Mouse (Mus musculus): ENCODE data around the gene Kcna2. TPM values are rescaled to one million over a fixed set of nuclear protein-coding genes. Genes with fewer than 3 reads are reported as not detected.

Gene Kcna2
- 1.6 TPM for polyA plus RNA-seq (2014; fragmentation: Illumina TruSeq; extraction: RNeasy Lipid Tissue Mini Kit (QIAGEN cat#74804); ENCODE audit: low read depth, low replicate concordance)

DNA sequence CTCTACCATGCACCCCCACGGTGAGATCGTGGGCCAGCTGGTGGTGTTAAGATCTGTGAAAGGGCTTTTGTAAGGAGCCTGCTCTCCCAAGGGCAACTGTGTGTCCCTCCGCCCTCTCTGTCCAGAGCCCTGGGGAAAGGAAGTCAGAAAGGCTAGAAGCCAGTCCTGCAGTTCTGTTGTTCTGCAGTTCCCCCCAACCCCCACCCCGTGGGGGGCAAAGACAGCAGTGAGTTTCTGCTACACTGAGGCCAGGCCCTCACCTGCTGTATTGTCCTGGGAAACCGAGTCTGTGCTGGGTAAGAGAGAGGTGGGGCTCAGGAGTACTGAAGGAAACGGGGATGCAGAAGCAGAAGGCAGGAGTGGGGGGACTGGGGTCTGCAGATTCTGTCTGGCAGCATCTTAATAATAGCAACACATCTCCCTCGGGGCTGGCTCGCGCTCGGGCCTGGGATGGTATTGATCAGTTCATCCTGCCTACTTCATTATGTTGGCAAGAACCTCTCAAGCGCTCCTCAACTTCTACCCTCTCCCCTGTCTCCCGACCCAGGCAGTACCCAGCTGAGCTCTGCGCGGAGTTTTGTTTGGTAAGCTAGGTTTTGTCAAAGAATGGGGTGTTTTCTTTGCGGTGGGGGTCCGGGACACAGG lies at the start of gene Kcna2:
TSS of gene Kcna2 (plus strand) at position 336 of the 645 bp plus-strand sequence.

Other genes starting within 250 kb of the Kcna2 start
- gene Kcna3, start 65.0 kb upstream of the Kcna2 start, polyA plus RNA-seq (2014; fragmentation: Illumina TruSeq; extraction: RNeasy Lipid Tissue Mini Kit (QIAGEN cat#74804); ENCODE audit: low read depth, low replicate concordance) = not detected
- not detected for gene Kcna10, start 81.9 kb downstream of the Kcna2 start, polyA plus RNA-seq (2014; fragmentation: Illumina TruSeq; extraction: RNeasy Lipid Tissue Mini Kit (QIAGEN cat#74804); ENCODE audit: low read depth, low replicate concordance)
- gene Cym, start 120.6 kb downstream of the Kcna2 start, polyA plus RNA-seq (2014; fragmentation: Illumina TruSeq; extraction: RNeasy Lipid Tissue Mini Kit (QIAGEN cat#74804); ENCODE audit: low read depth, low replicate concordance) = not detected
- gene A630076J17Rik, start 129.5 kb downstream of the Kcna2 start, polyA plus RNA-seq (2014; fragmentation: Illumina TruSeq; extraction: RNeasy Lipid Tissue Mini Kit (QIAGEN cat#74804); ENCODE audit: low read depth, low replicate concordance) = not detected
- gene Prok1, start 138.6 kb downstream of the Kcna2 start, polyA plus RNA-seq (2014; fragmentation: Illumina TruSeq; extraction: RNeasy Lipid Tissue Mini Kit (QIAGEN cat#74804); ENCODE audit: low read depth, low replicate concordance) = not detected
- 179 TPM for gene Lamtor5, start 177.7 kb downstream of the Kcna2 start, polyA plus RNA-seq (2014; fragmentation: Illumina TruSeq; extraction: RNeasy Lipid Tissue Mini Kit (QIAGEN cat#74804); ENCODE audit: low read depth, low replicate concordance)
- gene Slc16a4, start 190.1 kb downstream of the Kcna2 start, polyA plus RNA-seq (2014; fragmentation: Illumina TruSeq; extraction: RNeasy Lipid Tissue Mini Kit (QIAGEN cat#74804); ENCODE audit: low read depth, low replicate concordance) = 2.3 TPM
- 18.6 TPM for gene Rbm15, start 232.5 kb downstream of the Kcna2 start, polyA plus RNA-seq (2014; fragmentation: Illumina TruSeq; extraction: RNeasy Lipid Tissue Mini Kit (QIAGEN cat#74804); ENCODE audit: low read depth, low replicate concordance)